Mouse (Mus musculus) brown adipose tissue, adult 24 weeks (tissue): ENCODE results near the gene Rnaseh2a. TPM values are rescaled to one million over a fixed set of nuclear protein-coding genes. Genes with fewer than 3 reads are reported as not detected.
"Not testable (repeated sequence)": the region's sequence is repeated elsewhere in the genome, so short reads cannot be mapped to it uniquely, and the experiment has no call there.

Source experiments
- H3K27ac ChIP-seq: fragments of 200-500 bp; replicated peaks from 2 replicates; pipeline ENCODE4 v1.5.1; 2012; ENCODE audit warnings: low read depth, mild to moderate bottlenecking, low read length
- H3K4me1 ChIP-seq: fragments of 200-500 bp; 2 replicates; pipeline ENCODE4 v1.6.1; 2012; ENCODE audit warnings: low read length, mixed read lengths; ENCODE audit not compliant: control insufficient read depth, insufficient read depth, insufficient read length
- H3K4me3 ChIP-seq: fragments of 200-500 bp; 2 replicates; pipeline ENCODE4 v1.5.1; 2012; ENCODE audit warnings: low read depth, mild to moderate bottlenecking, low read length, moderate library complexity; ENCODE audit not compliant: insufficient read depth
- polyA plus RNA-seq: library from polyadenylated mRNA; stranded (reverse); fragments of >200 nt; gene quantifications from 2 replicates; pipeline ENCODE4 v1.2.4, GENCODE M21; 2012; ENCODE audit not compliant: missing spikeins, insufficient read depth, insufficient read length

Rnaseh2a gene
- polyA plus RNA-seq, 1 experiment, result 26.6 TPM

DNA sequence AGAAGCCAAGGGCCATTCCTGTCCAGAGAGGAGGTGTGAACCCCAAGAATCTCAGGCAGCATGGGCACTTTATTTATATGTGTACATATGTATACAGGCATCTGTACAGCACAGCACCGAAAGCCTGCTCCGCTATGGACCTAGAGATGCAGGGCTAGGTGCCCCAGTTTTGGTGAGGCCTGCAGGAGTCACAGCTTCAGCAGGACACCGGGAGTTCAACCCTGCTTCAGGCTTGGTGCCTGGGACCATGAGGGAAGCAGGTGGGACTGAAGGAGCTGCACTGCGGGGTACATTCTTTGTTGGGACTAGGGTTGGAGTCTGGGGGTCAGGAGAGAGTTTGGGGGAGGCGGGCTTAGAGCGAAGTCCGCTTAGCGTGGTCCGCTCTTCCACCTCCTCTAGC lies 57.7 kb downstream of the Rnaseh2a start:
- Histone ChIP-seq H3K4me3 (no peak overlapping the region), H3K27ac (no peak overlapping the region), H3K4me1 (peaks cover 9% of the 10 kb centered on the region)

DNA sequence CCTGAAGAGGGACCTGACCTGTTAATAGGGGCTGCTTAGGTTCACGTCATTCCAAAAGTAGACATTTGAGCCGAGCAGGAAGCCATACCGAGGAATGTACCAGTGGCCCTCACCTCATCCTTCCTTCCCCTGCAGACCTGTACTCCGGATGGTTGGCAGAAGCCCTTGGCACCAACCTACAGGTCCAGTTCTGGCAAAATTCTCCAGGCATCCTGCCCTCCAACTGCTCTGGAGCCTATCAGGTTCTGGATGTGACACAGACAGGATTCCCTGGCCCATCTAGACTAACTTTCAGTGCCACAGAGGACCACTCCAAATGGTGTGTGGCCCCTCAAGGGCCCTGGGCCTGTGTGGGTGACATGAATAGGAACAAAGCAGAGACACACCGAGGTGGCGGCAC lies 59.0 kb downstream of the Rnaseh2a start:
- H3K4me3 ChIP-seq, result no peak overlapping the region
- peaks cover 9% of the 10 kb centered on the region for H3K4me1 ChIP-seq

DNA sequence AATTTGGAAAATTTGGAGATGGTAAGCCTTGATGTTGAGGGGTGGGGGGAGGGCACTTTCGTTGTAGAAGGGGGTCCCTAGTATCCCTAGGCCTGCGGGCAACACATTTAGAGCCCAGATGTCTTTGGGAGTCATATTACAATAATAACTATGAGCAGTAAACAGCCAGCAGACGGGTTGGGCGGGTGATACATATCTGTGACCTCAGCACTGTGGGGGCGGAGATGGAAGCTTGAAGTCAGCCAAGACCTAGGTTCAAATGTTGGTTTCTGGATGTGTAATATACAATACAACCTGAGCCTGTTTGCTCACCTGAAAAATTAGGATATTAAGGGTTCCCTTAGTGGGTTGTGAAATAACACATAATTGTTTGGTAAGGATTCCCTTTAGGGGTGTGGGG lies 59.6 kb downstream of the Rnaseh2a start:
- peaks cover 9% of the 10 kb centered on the region for H3K4me1 ChIP-seq
- H3K4me3 ChIP-seq, result peak overlapping the region; percentile 85
- no peak overlapping the region for H3K27ac ChIP-seq

More for the DNA sequence above, 59.0 kb downstream of the Rnaseh2a start:
- no peak overlapping the region for H3K27ac ChIP-seq

DNA sequence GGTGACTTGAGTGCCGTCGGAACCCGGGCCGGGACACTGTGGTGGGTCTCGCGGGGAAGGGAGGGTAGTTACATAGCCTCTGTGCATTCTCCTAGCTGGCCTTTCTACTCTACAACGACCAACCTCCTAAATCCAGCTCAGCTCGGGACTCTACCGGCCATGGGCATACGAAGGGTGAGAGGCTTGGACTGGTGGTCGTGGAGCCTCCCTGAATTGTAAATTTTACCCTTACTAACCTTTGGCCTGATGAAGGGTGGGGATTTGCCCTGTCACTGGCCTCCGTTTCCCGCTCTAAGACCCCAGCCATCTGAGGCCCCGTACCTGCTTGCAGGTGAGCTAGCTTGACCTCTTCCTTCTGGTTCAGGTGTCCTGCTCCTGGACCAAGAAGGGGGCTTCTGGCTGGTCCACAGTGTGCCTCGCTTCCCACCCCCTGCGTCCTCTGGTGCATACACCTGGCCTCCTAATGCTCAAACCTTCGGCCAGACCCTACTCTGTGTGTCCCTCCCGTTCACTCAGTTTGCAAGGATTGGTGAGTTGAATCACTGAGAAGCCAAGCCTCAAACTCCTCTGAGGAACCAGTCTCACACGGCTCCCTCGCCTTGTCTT lies 60.3 kb downstream of the Rnaseh2a start:
- Histone ChIP-seq H3K4me3 (peak overlapping the region; percentile 85), H3K27ac (no peak overlapping the region), H3K4me1 (peaks cover 9% of the 10 kb centered on the region)

DNA sequence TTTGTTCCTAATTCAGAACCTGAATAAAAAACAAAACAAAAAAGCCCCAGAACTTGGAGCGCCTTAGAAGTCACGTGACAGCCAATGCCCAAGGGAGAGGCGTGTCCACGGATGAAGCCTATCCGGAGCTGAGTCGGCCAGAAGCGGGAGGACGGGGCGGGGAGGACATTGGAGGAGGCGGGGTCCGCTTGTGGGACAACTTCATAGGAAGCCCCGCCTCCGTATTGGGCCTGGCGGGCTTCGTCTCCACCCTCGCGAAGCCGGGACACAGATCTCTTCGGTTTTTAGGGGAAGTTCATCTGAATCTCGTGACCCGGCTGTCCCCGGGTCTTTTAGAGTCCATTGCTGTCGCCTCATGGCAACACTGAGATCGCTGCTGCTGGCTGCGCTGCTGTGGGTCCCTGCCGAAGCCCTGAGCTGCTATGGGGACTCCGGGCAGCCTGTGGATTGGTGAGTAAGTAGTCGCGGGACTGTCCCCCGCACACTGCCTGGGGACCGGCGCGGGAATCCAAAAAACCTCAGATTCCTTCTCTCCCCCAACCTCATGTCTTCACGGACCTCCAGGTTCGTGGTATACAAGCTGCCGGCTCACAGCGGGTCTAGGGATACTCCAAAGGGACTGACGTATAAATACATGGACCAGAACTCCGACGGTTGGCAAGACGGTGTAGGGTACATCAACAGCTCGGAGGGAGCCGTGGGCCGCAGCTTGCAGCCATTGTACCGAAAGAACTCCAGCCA lies 61.0 kb downstream of the Rnaseh2a start, which contains the start of gene Dnase2a:
TSS of gene Dnase2a (plus strand) at position 140 of the 741 bp plus-strand sequence.
- peak within 1 kb of the TSS; percentile 85 for H3K4me3 ChIP-seq
- H3K4me1 ChIP-seq, result peaks cover 9% of the 10 kb centered on the region
- H3K27ac ChIP-seq, result peak within 1 kb of the TSS; percentile 61

DNA sequence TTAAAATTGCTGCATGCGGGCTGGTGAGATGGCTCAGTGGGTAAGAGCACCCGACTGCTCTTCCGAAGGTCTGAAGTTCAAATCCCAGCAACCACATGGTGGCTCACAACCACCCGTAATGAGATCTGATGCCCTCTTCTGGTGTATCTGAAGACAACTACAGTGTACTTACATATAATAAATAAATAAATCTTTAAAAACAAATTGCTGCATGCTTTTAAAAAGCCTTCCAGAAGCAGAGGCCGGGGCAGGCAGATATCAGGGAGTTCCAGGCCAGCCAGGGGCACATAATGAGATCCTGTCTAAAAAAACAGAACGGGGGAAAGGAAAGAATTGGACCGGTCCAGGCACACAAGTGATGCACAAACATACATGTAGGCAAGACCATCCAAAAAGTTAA lies 61.6 kb downstream of the Rnaseh2a start:
- H3K27ac ChIP-seq, result not testable (repeated sequence)
- H3K4me3 ChIP-seq, result peak overlapping the region; percentile 50

DNA sequence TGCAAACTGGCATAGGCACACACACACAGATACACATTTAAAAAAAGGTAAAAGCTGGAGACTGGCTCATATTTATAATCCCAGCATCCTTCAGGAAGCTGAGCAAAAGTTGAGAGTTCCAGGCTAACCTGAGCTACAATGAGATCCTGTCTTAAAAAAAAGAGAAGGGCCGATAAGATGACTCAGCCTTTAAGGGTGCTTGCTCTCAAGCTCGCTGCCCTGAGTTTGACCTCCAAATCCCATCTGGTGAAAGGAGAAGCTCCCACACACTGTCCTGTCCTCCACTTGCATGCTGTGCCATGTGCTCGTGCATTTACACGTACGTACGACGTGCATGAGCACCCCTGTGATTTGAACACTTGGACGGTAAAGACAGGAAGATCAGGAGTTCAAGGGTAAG lies 62.1 kb downstream of the Rnaseh2a start:
- H3K4me3 ChIP-seq, result no peak overlapping the region
- H3K4me1 ChIP-seq, result peaks cover 5% of the 10 kb centered on the region
- H3K27ac ChIP-seq, result no peak overlapping the region

More for the DNA sequence above, 61.6 kb downstream of the Rnaseh2a start:
- not testable (repeated sequence) for H3K4me1 ChIP-seq

DNA sequence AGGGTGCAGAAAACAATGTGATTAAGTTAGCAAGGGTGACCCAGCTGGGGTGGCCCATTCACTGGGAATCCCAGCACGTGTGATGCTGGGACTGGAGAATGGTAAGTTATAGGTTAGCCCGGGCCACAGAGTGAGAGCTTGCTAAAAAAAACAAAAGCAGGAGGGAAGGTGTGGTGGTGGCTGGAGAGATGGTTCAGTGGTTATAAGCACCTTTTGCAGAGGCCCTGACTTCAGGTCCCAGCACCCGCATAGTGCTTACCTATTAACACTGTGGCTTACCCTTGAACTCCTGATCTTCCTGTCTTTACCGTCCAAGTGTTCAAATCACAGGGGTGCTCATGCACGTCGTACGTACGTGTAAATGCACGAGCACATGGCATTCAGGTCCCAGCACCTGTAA lies 62.5 kb downstream of the Rnaseh2a start:
- no peak overlapping the region for H3K27ac ChIP-seq
- no peak overlapping the region for H3K4me3 ChIP-seq
- H3K4me1 ChIP-seq, result peaks cover 5% of the 10 kb centered on the region

Other genes with a start within 250 kb of the Rnaseh2a start
- 1.9 TPM in 1 of 2 replicates, not detected in the other for gene G430095P16Rik, start 246.8 kb downstream of the Rnaseh2a start, polyA plus RNA-seq
- gene Nfix, start 169.4 kb downstream of the Rnaseh2a start, polyA plus RNA-seq, result 74.6 and 78.4 TPM in 2 replicates
- 7.2 and 9.4 TPM in 2 replicates for gene Dand5, start 146.9 kb downstream of the Rnaseh2a start, polyA plus RNA-seq
- gene Gadd45gip1, start 138.2 kb downstream of the Rnaseh2a start, polyA plus RNA-seq, result 32.2 and 37.2 TPM in 2 replicates
- 73.3 and 79.3 TPM in 2 replicates for gene Rad23a, start 129.1 kb downstream of the Rnaseh2a start, polyA plus RNA-seq
- 211 and 306 TPM in 2 replicates for gene Calr, start 122.8 kb downstream of the Rnaseh2a start, polyA plus RNA-seq
- 11.3 and 14.4 TPM in 2 replicates for gene Farsa, start 112.8 kb downstream of the Rnaseh2a start, polyA plus RNA-seq
- gene Syce2, start 97.7 kb downstream of the Rnaseh2a start, polyA plus RNA-seq, result 3.3 and 3.6 TPM in 2 replicates
- gene Gcdh, start 75.8 kb downstream of the Rnaseh2a start, polyA plus RNA-seq, result 53.8 and 76.8 TPM in 2 replicates
- gene Klf1, start 67.8 kb downstream of the Rnaseh2a start, polyA plus RNA-seq, result not detected in 2 replicates
- gene Dnase2a, start 61.2 kb downstream of the Rnaseh2a start, polyA plus RNA-seq, result 4.6 and 12.9 TPM in 2 replicates
- not detected in 2 replicates for gene Mast1, start 32.4 kb downstream of the Rnaseh2a start, polyA plus RNA-seq
- gene Rtbdn, start 22.8 kb downstream of the Rnaseh2a start, polyA plus RNA-seq, result not detected in 2 replicates
- gene Gm49661, start 334 bp downstream of the Rnaseh2a start, polyA plus RNA-seq, result not detected in 2 replicates
- gene Prdx2, start 180 bp downstream of the Rnaseh2a start, polyA plus RNA-seq, result 387 and 425 TPM in 2 replicates
- gene Junb, start 9.0 kb upstream of the Rnaseh2a start, polyA plus RNA-seq, result 15.4 and 47.7 TPM in 2 replicates
- 1.1 and 1.6 TPM in 2 replicates for gene Hook2, start 20.8 kb upstream of the Rnaseh2a start, polyA plus RNA-seq
- not detected in 2 replicates for gene Best2, start 44.8 kb upstream of the Rnaseh2a start, polyA plus RNA-seq
- gene Asna1, start 55.5 kb upstream of the Rnaseh2a start, polyA plus RNA-seq, result 113 and 117 TPM in 2 replicates
- 68.4 and 68.5 TPM in 2 replicates for gene Trir, start 57.1 kb upstream of the Rnaseh2a start, polyA plus RNA-seq
- gene Tnpo2, start 67.1 kb upstream of the Rnaseh2a start, polyA plus RNA-seq, result 28.4 and 33.5 TPM in 2 replicates
- gene Fbxw9, start 90.3 kb upstream of the Rnaseh2a start, polyA plus RNA-seq, result 3.0 and 4.1 TPM in 2 replicates
- gene Gm5741, start 98.2 kb upstream of the Rnaseh2a start, polyA plus RNA-seq, result not detected in 2 replicates
- gene Dhps, start 102.0 kb upstream of the Rnaseh2a start, polyA plus RNA-seq, result 19.1 and 20.0 TPM in 2 replicates
- 95.5 and 130 TPM in 2 replicates for gene Wdr83os, start 111.0 kb upstream of the Rnaseh2a start, polyA plus RNA-seq
- gene Wdr83, start 111.5 kb upstream of the Rnaseh2a start, polyA plus RNA-seq, result 26.8 and 28.7 TPM in 2 replicates
- gene Man2b1, start 113.5 kb upstream of the Rnaseh2a start, polyA plus RNA-seq, result 17.4 and 20.8 TPM in 2 replicates
- 0.44 and 0.96 TPM in 2 replicates for gene Zfp791, start 153.3 kb upstream of the Rnaseh2a start, polyA plus RNA-seq
- gene Cks1brt, start 182.2 kb upstream of the Rnaseh2a start, polyA plus RNA-seq, result not detected in 2 replicates